In the genomic region with DNA sequence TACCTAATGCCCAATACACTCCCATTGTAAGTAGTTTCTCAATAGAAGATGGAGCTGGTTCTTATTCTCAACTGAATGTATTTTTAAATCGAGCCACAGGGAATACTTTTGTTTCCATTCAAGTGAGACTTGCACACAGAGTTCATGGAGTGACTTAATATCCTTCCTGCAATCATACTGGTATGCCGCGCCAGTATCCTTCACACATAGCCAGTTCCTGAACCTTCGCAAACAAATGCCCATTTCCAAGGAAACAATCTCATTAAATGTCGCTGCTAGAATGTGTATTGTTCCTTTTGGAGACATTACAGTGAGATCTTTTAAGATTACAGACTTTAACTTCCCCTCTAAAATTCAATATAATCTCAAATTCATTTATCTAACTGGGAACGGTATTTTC, we compare ENCODE assay signal across 8 mouse cellular contexts. TPM values are rescaled to one million over a fixed set of nuclear protein-coding genes. Genes with fewer than 3 reads are reported as not detected.
DNase-seq lines count a peak whose midpoint lies in the region; ATAC-seq lines count a peak whose summit lies in the region.
"Had no signal": no experiment of that assay in that cellular context is flagged by ENCODE, and none has a peak within 500 bp of the region (broad histone marks: within the 10 kb centered on the region; RNA-seq: fewer than 3 reads in every experiment).

No protein-coding gene starts in this region.

- H3K36me3 ChIP-seq in hindbrain, embryonic 15.5 days, result no peaks in the 10 kb centered on the region
- no peaks in the 10 kb centered on the region for H3K36me3 ChIP-seq in hindbrain, embryonic 12.5 days
- H3K36me3 ChIP-seq in liver, embryonic 15.5 days (replicated peaks), result no peaks in the 10 kb centered on the region
- H3K36me3 ChIP-seq in limb, embryonic 15.5 days, result no peaks in the 10 kb centered on the region
- no peaks in the 10 kb centered on the region for H3K36me3 ChIP-seq in stomach, embryonic 14.5 days (ENCODE audit: control insufficient read depth, insufficient read depth, low read length)

- DNase-seq in liver, result no peak
- DNase-seq in urinary bladder, postnatal 4 days (ENCODE audit: low spot score in 2 of 2), result no peak
- DNase-seq: gastrocnemius, postnatal 14 days had no signal

- H3K27me3 ChIP-seq in hindbrain, embryonic 15.5 days, result 0 out of 2 replicates have a peak, but pooled peaks cover 5% of the 10 kb centered on the region
- peaks cover 7% of the 10 kb centered on the region for H3K27me3 ChIP-seq in hindbrain, embryonic 12.5 days
- peaks cover 9% of the 10 kb centered on the region for H3K27me3 ChIP-seq in liver, embryonic 15.5 days
- no peaks in the 10 kb centered on the region for H3K27me3 ChIP-seq in limb, embryonic 15.5 days
- H3K27me3 ChIP-seq in stomach, embryonic 14.5 days (ENCODE audit: control insufficient read depth, insufficient read depth, low read length), result no peaks in the 10 kb centered on the region

- ATAC-seq in hindbrain, embryonic 15.5 days (ENCODE audit: low FRiP score, low read depth), result no peak
- ATAC-seq in hindbrain, embryonic 12.5 days (ENCODE audit: low FRiP score), result no peak
- no peak for ATAC-seq in liver, embryonic 15.5 days (ENCODE audit: insufficient read depth)
- no peak for ATAC-seq in limb, embryonic 15.5 days (ENCODE audit: insufficient number of reproducible peaks, low FRiP score, low TSS enrichment, low read depth)
- ATAC-seq in stomach, embryonic 14.5 days (ENCODE audit: insufficient number of reproducible peaks, insufficient read depth, low FRiP score, low read depth), result no peak

- no peak overlapping the region for H3K9ac ChIP-seq in hindbrain, embryonic 15.5 days
- no peak overlapping the region for H3K9ac ChIP-seq in hindbrain, embryonic 12.5 days
- no peak overlapping the region for H3K9ac ChIP-seq in liver, embryonic 15.5 days
- H3K9ac ChIP-seq in limb, embryonic 15.5 days, result no peak overlapping the region
- no peak overlapping the region for H3K9ac ChIP-seq in stomach, embryonic 14.5 days (replicated peaks; ENCODE audit: low read depth, low read length)

- 69% methylated on average over 6 of the region's 6 CpGs for WGBS in hindbrain, embryonic 15.5 days
- WGBS in hindbrain, embryonic 12.5 days, result 89% methylated on average over 6 of the region's 6 CpGs
- 59% methylated on average over 6 of the region's 6 CpGs for WGBS in liver, embryonic 15.5 days (ENCODE audit: insufficient replicate concordance)
- WGBS in limb, embryonic 15.5 days, result 82% methylated on average over 6 of the region's 6 CpGs
- 70% methylated on average over 6 of the region's 6 CpGs for WGBS in stomach, embryonic 14.5 days

- H3K4me2 ChIP-seq in hindbrain, embryonic 15.5 days, result peak overlapping the region; percentile 83
- no peak overlapping the region for H3K4me2 ChIP-seq in hindbrain, embryonic 12.5 days (replicated peaks)
- H3K4me2 ChIP-seq in liver, embryonic 15.5 days, result peak overlapping the region; percentile 5; the same call in 1 of the 2 replicates
- peak overlapping the region; percentile 78; the same call in 1 of the 2 replicates for H3K4me2 ChIP-seq in limb, embryonic 15.5 days
- peak overlapping the region; percentile 85 for H3K4me2 ChIP-seq in stomach, embryonic 14.5 days (replicated peaks; ENCODE audit: low read depth, low read length)

- H3K9me3 ChIP-seq in hindbrain, embryonic 15.5 days, result no peaks in the 10 kb centered on the region
- H3K9me3 ChIP-seq in hindbrain, embryonic 12.5 days (replicated peaks), result no peaks in the 10 kb centered on the region
- H3K9me3 ChIP-seq in liver, embryonic 15.5 days (replicated peaks), result no peaks in the 10 kb centered on the region
- H3K9me3 ChIP-seq in limb, embryonic 15.5 days, result no peaks in the 10 kb centered on the region
- H3K9me3 ChIP-seq in stomach, embryonic 14.5 days (ENCODE audit: control insufficient read depth, low read depth, low read length), result no peaks in the 10 kb centered on the region

- H3K4me1 ChIP-seq in hindbrain, embryonic 15.5 days (replicated peaks), result peaks cover 7% of the 10 kb centered on the region; the same call in 1 of the 2 replicates
- H3K4me1 ChIP-seq in hindbrain, embryonic 12.5 days, result peaks cover 6% of the 10 kb centered on the region; the same call in 1 of the 2 replicates
- peaks cover 3% of the 10 kb centered on the region; the same call in 1 of the 2 replicates for H3K4me1 ChIP-seq in liver, embryonic 15.5 days (replicated peaks)
- peaks cover 11% of the 10 kb centered on the region for H3K4me1 ChIP-seq in limb, embryonic 15.5 days
- peaks cover 13% of the 10 kb centered on the region; the same call in 1 of the 2 replicates for H3K4me1 ChIP-seq in stomach, embryonic 14.5 days (ENCODE audit: control insufficient read depth, insufficient read depth, low read length)

- no peak overlapping the region for H3K27ac ChIP-seq in hindbrain, embryonic 15.5 days (replicated peaks)
- H3K27ac ChIP-seq in hindbrain, embryonic 12.5 days, result no peak overlapping the region
- H3K27ac ChIP-seq in liver, embryonic 15.5 days (replicated peaks), result no peak overlapping the region
- no peak overlapping the region for H3K27ac ChIP-seq in limb, embryonic 15.5 days
- no peak overlapping the region for H3K27ac ChIP-seq in stomach, embryonic 14.5 days (ENCODE audit: low read length)

- no peak overlapping the region for H3K4me3 ChIP-seq in hindbrain, embryonic 15.5 days
- H3K4me3 ChIP-seq in hindbrain, embryonic 12.5 days, result no peak overlapping the region
- H3K4me3 ChIP-seq in liver, embryonic 15.5 days (replicated peaks), result no peak overlapping the region
- H3K4me3 ChIP-seq in limb, embryonic 15.5 days, result peak overlapping the region; percentile 64; the same call in 1 of the 2 replicates
- H3K4me3 ChIP-seq in stomach, embryonic 14.5 days (ENCODE audit: low read depth, low read length), result peak overlapping the region; percentile 68; the same call in 1 of the 2 replicates

RNA-seq across cellular contexts. Expression of a gene that starts 45.0 kb away (rescaled TPM):
- polyA plus RNA-seq in hindbrain, embryonic 15.5 days (2015; fragmentation: Nextera tagmentation; extraction: Ambion mirVana), result 6.1 and 6.2 TPM in 2 replicates
- 6.5 and 7.3 TPM in 2 replicates for polyA plus RNA-seq in hindbrain, embryonic 12.5 days (2016; fragmentation: Nextera tagmentation; extraction: Ambion mirVana)
- 1.0 and 1.5 TPM in 2 replicates for polyA plus RNA-seq in liver, embryonic 15.5 days (2015; fragmentation: Nextera tagmentation; extraction: Ambion mirVana)
- polyA plus RNA-seq in limb, embryonic 15.5 days (2015; fragmentation: Nextera tagmentation; extraction: Ambion mirVana), result 11.2 and 12.2 TPM in 2 replicates
- 14.1 and 18.9 TPM in 2 replicates for polyA plus RNA-seq in stomach, embryonic 14.5 days (2014; fragmentation: Nextera tagmentation; extraction: Ambion mirVana)

Comparison
In these comparisons a context has a peak if more than half of its experiments do, and no peak if none do; other contexts are left out.
1. H3K4me3 ChIP-seq: peak in limb, embryonic 15.5 days (single experiment) and stomach, embryonic 14.5 days (single experiment); none in hindbrain, embryonic 15.5 days (single experiment), hindbrain, embryonic 12.5 days (single experiment) and liver, embryonic 15.5 days (single experiment).